Mouse (Mus musculus): Measurements from ENCODE around the gene Ankdd1a.

The Ankdd1a gene

DNA sequence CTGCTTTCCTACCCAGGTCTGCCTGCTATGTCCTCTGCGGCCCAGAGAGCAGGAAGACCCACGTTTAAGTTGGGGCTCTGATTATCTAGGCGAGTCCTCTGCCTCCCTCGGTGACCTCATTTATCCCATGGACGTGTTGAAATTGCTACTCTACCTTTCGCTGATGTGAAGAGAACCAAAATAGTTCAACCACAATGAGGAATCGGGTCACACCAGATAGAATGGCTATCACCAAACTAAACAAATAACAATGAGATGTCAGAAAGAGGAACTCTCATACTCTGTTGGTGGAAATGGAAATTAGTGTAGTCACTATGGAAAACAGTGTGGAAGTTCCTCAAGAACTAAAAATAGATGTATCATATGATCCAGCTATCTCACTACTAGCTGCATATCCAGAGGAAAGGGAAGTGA lies 22.1 kb upstream of the Ankdd1a start:
- no peak for DNase-seq (ENCODE audit: low spot score)

DNA sequence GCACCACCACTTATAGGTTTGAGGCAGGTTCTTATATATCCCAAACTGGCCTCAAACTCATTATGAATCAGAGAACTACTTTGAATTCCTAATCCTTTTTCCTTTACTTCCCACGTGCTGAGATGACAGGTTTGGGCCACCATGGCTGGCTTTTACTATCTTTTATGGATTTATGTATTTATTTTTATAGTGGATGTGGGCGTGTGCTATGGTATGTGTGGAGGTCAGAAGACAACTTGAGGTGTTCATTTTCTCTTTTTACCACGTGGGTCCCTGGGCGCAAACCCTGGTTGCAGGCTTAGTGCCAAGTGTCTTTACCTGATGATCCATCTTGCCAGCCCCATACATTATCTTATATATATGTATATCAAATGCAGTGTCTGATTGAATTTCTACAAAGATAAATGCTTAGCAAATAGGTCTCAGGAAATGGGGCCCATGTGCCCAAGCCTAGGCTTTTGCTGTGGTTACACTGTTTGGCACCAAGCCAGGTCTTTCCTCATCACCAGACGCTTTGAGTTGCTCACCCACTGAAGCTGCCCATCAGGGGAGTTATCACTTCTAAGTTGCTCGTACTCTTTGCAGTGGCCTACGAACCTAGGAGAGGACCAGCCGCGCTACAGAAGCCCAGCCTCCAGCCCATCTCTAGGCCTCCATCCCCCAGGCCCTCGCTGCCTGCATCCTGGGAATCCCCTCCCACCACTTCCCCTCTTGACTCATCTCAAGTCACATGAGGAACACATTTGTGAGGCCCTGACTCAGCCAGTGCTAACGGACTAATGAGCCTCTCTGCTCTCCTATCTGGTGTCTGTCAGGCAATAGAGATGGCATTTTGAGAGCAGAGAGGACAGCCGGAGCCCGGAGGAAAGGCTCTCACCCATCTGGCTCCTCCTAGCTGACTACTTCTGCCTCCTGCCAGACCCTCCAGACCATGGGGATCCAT lies 21.4 kb upstream of the Ankdd1a start:
- DNase-seq (ENCODE audit: low spot score): no peak

DNA sequence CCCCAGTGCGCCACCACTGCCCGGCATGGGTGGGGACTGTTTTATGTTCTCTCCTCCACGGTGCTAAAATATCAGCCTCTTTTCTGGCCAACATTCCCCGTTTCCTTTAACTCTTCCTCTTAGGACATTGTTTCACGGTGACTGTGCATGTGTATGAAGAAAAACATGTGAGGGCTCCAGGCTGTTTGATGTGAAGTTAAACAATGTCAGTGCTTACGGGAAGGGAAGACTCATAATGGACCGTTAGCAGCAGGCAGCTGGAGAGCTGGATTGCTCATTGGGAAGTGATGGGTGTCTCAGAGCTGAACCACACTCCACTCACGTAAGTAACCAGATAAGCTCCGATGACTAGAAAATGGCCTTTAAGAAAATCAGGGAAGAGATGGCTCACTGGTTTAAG lies 19.7 kb upstream of the Ankdd1a start:
- no peak for DNase-seq (ENCODE audit: low spot score)

DNA sequence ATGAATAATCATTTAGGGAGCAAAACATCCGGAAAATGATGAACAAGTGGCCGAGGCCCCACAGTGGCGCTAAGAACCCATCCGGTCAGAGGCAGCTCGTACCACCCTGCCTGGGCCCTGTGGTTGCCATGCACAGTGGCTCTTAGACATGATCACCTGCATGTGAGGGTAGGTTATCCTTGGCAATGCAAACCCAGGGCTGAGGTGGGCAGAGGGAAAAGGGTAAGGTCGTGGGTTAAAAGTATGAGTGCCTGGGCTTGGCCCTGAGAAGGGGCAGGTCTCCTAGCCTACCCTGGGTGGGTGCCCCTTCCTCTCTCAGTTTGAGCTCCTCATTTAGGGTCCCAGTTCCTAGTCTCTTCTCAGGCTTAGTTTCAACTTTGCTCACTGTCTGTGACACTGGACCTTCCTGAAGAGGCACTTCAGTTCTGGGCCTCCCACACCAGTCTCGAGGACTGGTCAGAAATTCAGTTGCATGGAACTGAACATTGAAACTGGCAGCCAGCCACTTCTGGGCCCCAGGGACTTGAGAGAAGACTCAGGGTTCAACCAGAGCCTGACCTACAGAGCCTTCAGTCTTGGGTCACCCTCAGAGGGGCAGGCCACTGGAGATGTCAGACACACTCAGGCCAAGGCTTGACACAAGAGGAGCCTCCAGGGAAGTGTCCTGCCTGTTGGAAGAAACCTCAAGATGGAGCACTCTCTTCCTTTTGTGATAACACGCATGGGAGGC lies 18.1 kb upstream of the Ankdd1a start:
- no peak for DNase-seq (ENCODE audit: low spot score)

DNA sequence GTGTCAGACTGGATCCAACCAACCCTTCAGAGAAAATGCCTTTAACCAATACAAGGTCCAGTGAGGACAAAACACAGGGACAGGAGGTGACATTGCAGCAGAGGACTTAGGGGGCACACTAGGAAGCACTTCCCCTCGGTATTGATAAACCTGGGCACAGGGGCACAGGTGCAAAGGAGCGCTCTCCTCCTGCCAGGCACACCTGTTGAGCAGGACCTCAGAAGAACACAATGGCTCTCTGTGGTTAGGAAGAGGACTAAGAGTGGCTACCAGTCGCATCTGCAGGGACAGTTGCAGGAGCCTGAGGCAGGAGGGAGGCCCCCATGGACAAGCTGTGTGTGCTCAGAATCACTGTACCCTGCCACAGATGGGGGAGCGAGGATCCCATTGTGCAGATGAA lies 16.5 kb upstream of the Ankdd1a start:
- no peak for DNase-seq (ENCODE audit: low spot score)

DNA sequence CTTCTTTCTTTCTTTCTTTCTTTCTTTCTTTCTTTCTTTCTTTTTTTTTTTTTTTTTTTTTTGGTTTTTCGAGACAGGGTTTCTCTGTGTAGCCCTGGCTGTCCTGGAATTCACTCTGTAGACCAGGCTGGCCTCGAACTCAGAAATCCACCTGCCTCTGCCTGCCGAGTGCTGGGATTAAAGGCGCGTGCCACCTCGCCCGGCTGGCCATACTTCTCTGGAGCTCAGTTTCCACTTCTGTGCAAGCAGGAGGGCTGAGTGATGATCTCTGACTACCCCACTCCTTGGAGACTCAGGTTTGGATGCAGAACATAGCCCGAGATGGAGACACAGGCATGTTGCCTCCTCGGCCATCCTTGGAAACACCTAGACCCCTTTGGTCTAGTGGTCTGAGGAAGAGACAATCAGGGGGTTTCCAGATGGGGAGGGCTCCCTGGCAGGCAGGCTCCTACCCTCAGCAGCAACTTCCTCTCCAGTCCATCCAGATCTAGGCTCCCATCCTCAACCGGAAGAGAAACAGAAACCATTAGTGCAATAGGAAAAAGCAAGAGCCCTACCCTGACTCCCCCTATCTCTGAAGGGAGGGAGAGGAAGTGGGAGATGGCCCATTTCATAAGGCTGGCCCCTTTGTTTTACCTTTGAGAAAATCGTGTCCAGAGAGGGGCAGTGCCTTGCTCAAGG lies 15.9 kb upstream of the Ankdd1a start:
- DNase-seq (ENCODE audit: low spot score): no peak

DNA sequence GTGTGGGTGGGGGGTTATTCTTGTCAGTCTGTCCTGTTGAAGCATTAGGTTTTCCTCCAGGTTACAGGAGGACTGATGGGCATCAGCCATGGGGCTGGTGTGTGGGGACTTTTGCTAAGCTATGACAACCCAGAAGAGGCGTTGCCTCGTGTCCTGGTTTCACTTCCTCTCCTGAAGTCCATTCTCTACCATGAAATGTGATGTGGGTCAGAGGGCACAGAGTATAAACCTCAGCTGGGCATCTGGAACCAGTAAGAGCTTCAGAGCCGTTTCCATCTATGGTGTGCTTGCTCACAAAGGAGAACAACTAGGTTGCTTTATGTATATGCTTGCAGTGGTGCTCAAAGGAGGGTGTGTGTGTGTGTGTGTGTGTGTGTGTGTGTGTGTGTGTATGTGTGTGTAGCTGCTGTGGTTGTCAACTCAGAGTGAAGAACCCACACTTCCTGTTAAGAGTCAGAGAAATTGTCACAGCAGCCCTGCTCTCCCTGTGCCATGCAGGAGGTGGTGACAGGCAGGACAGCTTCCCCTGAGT lies 15.3 kb upstream of the Ankdd1a start:
- no peak for DNase-seq (ENCODE audit: low spot score)

DNA sequence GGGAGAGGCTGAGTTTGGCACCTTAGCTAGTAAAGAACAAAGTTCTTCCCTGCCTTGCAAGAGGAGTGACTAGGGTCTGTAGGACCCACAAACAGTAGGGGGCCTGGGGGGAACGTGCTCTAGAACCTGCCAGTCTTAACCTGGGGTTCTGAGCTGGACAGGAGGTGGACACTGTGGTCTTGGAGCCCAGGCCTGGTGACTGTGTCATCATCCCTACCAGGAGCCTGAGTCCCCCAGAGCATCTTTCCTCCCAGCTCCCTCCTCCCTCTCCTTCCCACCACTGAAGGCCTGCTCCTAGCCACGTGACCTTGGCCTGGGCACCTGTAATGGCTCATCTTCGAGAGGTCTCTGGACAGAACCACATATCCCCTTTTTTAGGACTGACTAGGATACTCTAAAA lies 14.1 kb upstream of the Ankdd1a start:
- DNase-seq (ENCODE audit: low spot score): no peak

DNA sequence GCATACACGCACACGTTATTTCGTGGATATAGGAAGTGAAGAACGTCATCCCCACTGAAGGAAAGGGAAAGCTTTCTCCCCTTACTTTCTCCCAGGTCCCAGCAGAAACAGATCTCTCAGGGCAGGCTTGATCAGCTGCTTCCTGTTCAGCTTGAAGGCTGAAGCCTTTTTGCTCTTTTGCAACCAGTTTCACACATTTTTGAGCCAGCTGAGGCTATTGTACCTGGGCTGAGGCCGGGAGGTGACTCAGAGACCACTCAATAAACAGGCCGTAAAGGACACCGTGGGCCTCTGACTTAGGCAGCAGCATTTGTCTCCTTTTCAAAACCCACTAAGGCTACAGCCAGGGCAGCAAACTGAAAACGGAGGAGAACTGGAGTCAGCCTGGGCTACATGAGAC lies 13.0 kb upstream of the Ankdd1a start:
- no peak for DNase-seq (ENCODE audit: low spot score)

DNA sequence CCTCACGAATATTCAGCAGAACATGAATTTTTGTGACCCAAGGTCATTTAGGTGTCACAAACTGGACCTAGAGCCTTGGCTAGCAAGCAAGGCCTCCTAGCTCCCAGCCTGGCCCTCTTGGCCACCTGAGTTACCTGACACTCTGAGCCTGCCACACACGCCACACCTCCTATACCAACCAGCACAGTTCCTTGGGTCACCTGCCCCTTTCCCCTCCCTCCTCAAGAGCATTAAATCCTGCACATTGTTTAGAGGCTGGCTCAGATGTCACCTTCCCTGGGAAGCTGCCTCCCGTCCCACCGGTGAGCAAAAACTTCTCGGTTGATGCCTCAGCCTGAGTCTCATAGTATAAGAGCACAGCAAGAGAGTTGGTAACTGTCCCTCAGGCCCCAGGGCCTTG lies 11.3 kb upstream of the Ankdd1a start:
- DNase-seq (ENCODE audit: low spot score): no peak

DNA sequence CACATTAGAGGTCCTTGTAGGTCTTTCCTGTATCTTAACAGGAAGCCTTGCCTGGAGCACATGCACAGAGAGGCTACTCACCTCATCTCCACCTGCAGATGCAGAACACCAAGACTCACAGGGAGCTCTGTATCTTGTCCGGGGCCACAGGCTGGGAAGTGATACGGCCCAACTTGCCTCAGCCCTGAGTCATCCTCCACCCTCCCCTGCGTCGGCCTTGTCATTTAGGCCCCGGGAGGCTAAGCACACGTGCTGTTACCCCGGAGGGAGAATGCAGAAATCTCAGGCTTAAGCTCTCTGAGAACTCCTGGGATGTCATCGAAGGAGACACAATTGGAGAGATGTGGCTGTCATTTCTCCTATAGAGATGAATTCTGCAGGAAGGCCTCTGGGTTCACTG lies 9.7 kb upstream of the Ankdd1a start:
- DNase-seq (ENCODE audit: low spot score): no peak

DNA sequence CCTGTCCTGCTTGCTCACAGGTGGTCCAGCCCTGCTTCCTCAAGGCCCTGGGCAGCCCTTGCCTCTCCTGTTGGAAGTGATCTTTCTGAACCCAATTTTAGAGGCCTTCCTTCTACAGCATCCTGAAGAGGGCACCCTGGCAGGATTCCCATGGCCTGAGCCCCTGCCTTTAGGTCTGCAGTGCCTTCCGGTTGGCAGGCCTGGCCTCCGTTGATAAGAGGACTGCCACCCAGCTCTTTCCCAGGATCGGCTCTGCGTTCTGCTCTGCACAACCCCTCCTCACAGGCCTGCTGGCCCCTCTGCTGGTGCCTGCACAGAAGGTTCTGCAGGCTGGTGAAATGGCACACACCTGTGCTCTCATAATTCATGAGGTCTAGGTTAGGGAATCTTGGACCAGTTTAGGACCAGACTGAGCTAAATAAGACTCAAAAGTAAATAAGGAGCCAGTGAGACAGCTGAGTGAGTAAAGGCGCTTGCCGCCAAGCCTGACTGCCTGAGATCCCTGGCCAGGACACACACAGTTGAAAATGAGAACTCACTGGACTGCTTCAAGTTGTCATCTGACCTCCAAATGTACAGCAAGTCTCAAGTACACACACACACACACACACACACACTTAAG lies 8.5 kb upstream of the Ankdd1a start:
- DNase-seq (ENCODE audit: low spot score): no peak

DNA sequence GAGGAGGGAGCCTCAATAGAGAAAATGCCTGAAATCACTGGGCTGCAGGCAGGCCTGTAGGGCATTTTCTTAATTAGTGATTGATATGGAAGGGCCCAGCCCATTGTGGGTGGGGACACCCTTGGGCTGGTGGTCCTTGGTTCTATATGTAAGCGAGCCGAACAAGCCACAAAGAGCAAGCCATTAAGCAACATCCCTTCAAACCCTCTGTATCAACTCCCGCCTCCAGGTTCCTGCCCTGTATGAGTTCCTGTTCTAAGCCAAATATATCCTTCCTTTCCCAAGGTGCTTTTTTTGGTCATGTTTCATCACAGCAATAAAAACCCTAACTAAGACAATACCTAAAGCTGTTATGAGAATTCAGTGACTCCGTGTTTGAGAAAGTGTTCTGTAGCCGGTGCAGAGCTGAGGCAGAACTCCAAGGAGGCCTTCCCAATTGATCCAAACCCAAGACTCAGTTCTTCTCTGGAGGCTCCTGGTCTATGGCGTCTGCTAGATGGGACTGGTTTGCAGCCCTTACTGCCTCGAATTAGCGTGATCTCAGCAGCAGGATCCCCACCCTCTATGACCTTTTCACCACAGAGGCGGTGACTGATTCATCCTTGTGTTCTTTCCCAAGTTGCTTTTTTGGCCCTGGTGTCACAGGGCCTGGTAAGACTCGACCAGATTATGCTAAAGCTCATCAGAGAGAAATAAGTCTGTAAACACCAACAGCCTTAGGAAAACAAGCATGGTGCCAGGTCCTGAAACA lies 5.6 kb upstream of the Ankdd1a start:
- no peak for DNase-seq (ENCODE audit: low spot score)

DNA sequence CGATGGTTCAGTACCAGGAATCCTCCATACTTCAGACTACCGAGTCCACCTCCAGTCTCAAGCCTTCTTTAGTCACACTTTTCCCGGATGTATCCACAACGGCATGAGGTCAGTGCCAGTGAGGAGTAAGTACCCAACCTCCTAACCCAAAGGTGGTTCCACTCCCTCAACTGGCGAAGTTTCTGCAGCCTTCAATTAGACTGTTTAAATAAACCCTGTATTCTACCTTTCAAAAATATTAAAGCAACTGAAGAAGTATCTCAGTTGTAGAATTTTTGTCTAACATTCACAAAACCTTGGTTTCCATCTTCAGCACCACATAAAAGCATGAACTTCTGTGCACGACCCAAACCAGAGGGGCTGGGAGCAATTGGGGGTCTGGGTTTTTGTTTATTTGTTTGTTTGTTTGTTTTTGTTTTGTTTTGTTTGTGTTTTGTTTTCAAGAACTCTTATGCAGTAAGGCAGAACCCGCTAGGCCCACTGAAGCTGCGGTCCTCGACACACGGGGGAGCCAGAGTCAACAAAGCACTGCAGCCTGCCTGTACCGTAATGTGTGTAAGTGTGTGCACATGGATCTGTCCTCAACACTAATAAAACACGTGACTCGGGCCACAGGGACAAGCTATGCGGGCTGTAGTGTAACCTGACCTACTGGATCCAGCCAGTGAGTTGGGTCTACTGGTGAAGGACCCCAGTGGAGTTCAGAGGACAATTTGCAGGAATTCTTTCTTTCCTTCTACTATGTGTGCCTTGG lies 3.8 kb upstream of the Ankdd1a start:
- DNase-seq (ENCODE audit: low spot score): peak; percentile 41

DNA sequence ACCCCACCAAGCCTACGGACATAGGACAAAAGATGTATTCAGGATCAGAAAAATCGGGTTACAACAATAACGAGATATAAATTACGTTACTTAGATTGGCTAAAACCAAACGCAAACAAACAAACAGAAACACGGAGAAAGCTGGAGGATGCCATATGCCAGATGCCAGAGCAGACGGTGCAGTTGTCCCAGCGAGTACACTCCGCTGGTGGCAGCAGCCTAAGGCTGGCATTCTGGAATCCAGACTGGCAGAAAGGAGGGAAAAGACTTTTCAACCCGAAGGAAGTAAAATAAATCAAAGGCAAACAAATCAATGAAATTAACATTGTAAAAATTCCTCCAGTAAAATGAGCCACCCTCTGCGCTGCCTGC lies 498 bp upstream of the Ankdd1a start:
- DNase-seq (ENCODE audit: low spot score): no peak

DNA sequence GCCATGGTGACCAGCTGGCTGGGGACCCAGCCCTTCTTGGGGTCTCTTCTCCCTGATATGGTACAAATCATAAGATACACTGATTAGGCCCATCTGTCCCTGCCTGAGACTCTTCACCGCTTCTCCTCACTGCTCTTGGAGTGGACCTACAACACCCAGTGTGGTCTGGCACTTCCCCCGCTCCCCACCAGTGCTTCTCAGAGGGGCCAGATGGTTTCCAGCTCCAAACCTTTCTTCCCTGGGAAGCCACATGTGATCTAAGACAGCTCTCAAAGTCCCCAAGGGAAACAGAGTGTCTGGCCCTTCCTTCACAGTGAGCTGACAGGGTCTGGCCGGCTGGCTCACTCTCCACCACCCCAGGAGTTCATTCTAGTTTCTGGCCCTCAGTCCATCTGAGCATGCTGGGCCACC lies 5.1 kb downstream of the Ankdd1a start:
- no peak for DNase-seq (ENCODE audit: low spot score)

DNA sequence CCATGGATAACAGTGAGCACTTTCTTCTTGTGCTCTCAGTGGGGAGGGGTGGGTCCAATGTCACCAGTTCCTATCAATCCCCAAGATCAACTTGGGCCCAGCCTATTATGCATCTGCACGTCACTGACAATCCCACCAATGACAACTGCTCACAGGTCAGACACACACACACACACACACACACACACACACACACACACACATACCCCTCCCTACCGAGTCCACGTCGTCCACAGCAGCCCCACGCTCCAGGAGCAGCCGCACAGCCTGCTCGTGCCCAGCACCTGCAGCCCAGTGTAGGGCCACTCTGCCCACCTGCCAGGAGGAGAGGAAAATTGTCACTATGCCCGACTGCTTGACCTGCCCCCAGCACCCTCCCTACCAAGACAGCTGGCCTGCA lies 5.6 kb downstream of the Ankdd1a start:
- no peak for DNase-seq (ENCODE audit: low spot score)

DNA sequence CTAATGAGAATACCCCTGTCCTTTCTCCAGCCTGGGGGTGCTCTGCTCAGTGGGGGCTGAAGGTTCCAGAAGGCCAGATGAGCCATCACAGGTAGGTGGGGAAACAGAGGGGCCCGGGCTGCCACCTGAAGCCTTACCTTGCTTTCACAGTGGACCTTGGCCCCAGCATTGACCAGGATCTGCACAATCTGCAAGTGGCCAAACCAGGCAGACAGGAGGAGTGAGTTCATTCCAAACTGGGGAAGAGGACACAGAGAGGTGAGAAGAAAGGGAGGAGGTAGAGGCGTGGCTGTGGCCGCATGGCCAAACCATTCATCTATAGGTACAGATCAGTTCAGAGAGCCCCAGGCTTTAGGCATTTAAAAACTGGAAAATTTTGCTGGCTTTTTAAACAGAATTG lies 7.5 kb downstream of the Ankdd1a start:
- no peak for DNase-seq (ENCODE audit: low spot score)

DNA sequence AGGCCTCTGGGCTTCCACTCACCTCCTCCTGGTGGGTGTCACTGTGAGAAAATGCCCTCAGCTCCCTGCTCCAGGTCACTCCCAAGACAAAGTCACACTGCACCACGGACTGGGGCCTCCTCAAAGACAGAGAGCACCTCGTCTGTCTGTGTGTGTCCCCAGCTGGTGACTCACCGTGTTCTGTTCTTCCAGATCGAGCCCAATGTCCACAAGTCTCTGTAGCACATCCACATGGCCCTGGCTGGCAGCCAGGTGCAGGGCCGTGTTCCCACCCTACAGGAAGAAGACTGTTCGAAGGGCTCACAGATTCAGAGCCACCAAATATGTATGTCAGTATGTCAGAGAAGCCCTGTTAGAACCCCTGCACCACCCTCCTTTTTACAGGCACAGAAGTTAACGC lies 11.5 kb downstream of the Ankdd1a start:
- DNase-seq (ENCODE audit: low spot score): no peak

DNA sequence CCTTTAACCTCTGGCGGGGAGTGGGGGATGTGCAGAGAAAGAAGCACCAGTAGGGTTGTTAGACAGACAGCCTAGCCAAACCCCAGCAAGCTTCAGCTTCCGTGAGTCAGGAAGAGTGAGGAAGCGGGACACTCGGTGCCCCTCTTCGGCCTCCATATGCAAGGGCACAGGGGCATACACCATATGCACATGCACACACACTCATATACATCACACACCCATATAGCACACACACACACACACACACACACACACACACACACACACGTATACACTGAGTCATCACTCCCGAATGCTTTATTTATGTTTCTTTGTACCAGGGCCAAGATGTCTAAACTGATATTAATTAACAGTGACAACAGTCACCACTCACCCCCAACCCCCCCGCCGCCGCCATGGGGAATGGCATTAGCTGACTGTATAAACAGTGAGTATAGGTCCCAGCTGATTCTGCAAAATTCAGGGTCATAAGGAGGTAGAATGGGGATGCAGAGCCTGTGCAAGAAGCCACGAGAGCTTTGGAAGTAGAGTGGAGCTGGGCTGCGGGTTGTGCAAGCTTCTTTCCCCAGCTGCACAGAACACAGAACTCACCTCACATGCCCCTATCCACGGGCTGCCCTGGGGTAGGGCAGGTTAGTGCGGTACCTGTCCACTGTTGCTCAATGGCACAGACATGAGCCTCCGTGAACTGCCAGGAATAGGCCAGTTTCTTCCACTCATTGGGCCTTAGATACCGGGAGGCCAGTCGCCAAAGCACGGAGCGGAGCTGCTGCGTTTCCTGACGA lies 17.1 kb downstream of the Ankdd1a start:
- DNase-seq (ENCODE audit: low spot score): no peak
